Mouse (Mus musculus) midbrain, embryonic 13.5 days (tissue): ENCODE measurements around the gene Gpatch11. TPM values are rescaled to one million over a fixed set of nuclear protein-coding genes. Genes with fewer than 3 reads are reported as not detected.

Experiments used
- polyA plus RNA-seq: library from polyadenylated mRNA; unstranded; fragments of >200 nt; fragmentation: Nextera tagmentation; extraction: Ambion mirVana; gene quantifications from 2 replicates; pipeline ENCODE4 v1.2.1, GENCODE M21; 2015

Gene Gpatch11
- polyA plus RNA-seq, 1 experiment from 2014 or later, result 45.9 TPM

Other genes starting within 250 kb of the Gpatch11 start
- gene Strn, start 98.4 kb upstream of the Gpatch11 start, polyA plus RNA-seq, result 5.0 and 5.2 TPM in 2 replicates
- 21.7 and 22.6 TPM in 2 replicates for gene Heatr5b, start 203 bp upstream of the Gpatch11 start, polyA plus RNA-seq
- 3.0 and 3.4 TPM in 2 replicates for gene Eif2ak2, start 47.0 kb downstream of the Gpatch11 start, polyA plus RNA-seq
- gene Sult6b1, start 71.4 kb downstream of the Gpatch11 start, polyA plus RNA-seq, result 0.28 TPM in 1 of 2 replicates, not detected in the other
- 123 and 128 TPM in 2 replicates for gene Cebpzos, start 80.9 kb downstream of the Gpatch11 start, polyA plus RNA-seq
- 58.6 and 68.4 TPM in 2 replicates for gene Cebpz, start 101.5 kb downstream of the Gpatch11 start, polyA plus RNA-seq
- gene Ndufaf7, start 101.6 kb downstream of the Gpatch11 start, polyA plus RNA-seq, result 52.6 and 61.6 TPM in 2 replicates
- 20.8 and 21.0 TPM in 2 replicates for gene Prkd3, start 185.2 kb downstream of the Gpatch11 start, polyA plus RNA-seq
- gene Qpct, start 216.3 kb downstream of the Gpatch11 start, polyA plus RNA-seq, result 11.7 and 12.6 TPM in 2 replicates